Mouse (Mus musculus) T-helper 17 cell (primary cell): ENCODE data around the gene 1700008O03Rik.

Source experiments
- in situ Hi-C, 2 experiments: fragments of 300-600 bp; cut with MboI, MseI; formaldehyde crosslinking; loops; 1 replicate in 1 of 2; 2 replicates in 1 of 2; pipeline ENCODE4 v1.15.1; 2025; ENCODE audit warnings: high pct_unique_total_duplicates in 2 of 2

Gene 1700008O03Rik

GRCm38 (mm10) chr7:44385720-44386119 lies at the start of gene 1700008O03Rik:
TSS of gene 1700008O03Rik (minus strand) at chr7:44385820.
- in situ Hi-C loops, result no loop called here

DNA sequence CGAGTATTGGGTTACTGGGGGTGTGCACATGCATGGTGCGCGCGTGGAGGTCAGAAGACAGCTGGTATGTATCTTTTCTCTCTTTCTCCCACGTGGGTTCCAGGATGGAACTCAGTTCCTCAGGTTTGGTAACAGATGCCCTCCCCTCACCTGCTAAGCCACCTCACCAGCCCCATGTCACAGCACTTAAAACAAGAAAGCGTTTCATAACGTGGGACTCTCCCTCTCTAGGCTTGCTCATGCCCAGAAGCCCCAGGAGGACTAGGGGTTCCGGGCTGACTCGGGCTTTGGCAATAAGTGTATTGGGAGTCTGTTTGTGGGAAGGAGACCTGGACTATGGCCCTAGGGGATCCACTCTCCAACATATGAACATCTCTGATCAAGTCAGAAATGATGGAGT lies 48.5 kb upstream of the 1700008O03Rik start:
- in situ Hi-C loops, result no loop called here

DNA sequence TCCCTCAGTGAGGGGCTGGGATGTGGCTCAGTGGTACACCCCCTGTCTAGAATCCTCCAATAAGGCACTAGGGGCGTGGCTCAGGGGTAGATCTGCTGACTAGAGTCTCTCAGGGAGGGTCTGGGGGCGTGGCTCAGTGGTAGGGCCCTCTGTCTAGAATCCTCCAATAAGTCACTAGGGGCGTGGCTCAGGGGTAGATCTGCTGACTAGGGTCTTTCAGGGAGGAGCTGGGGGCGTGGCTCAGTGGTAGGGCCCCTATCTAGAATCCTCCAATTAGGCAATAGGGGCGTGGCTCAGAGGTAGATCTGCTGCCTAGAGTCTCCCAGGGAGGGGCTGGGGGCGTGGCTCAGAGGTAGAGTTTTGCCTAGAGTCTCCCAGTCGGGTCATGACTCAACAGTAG lies 47.8 kb upstream of the 1700008O03Rik start:
- in situ Hi-C loops, result no loop called here

DNA sequence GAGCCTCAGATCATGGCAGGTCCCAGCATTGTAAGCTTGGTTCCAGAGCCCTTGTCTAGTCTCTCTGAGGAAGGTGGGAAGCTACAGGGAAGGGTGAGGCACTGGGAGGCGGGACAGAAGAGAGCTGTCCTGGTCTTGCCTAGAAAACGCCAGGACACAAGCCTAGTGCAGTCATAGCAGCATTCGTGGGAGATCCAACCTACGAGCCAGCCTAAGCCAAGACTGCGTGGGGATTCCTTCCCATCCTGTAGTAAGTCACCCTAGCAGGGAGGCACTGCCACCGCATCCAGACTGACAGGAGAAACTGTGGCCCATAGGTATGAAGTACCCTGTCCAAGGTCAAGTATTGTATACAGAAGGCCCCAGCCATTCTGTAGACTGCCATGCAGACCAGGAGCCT lies 46.9 kb upstream of the 1700008O03Rik start:
- in situ Hi-C loops, result no loop called here

- in situ Hi-C loops, result no loop called here
Measured at GRCm38 (mm10) chr7:44429534-44430488, 44.2 kb upstream of the 1700008O03Rik start.

- in situ Hi-C loops, result no loop called here
Measured at GRCm38 (mm10) chr7:44428968-44429521, 43.4 kb upstream of the 1700008O03Rik start, which contains the start of gene Lrrc4b. TSS of gene Lrrc4b (plus strand) at chr7:44429018.

- in situ Hi-C loops, result no loop called here
Measured at GRCm38 (mm10) chr7:44428171-44428950, 42.7 kb upstream of the 1700008O03Rik start.

DNA sequence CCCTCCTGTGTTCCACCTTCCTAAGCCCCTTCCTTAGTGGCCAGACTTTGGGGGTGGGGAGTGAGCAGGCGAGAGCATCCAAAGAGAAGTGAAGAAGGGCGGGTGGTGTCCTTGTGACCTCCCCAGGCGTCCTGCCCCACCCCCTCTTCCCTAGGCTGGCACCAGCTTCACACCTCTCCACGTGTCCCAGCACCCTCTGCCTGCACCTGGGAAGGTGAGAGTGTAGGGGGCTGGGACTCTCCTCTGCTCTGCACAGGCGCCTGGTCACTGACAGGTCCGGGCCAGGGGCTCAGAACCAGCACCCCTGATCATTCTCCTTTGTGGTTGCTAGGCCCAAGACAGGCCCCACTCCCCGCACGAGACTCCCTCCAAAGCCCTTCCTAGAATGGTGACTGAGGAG lies 42.0 kb upstream of the 1700008O03Rik start:
- in situ Hi-C loops, result no loop called here

DNA sequence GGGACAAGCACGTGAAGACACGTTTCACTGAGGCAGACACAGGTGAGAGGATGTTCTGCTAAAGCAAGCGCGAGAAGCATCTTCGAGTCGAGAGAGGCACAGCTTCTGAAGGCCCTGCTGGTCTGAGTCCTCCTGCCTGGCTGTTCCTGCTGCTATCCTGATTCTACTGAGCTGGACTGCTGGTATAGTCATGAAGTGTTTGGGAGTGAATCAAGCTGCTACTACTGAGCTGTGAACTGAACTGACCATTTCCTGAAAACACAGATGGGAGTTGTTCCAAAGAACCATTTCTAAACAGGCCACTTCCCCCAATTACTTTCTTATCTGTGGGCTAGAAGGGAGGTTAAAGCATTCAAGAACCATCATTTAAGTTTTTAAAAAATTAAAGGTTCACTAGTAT lies 27.7 kb upstream of the 1700008O03Rik start:
- in situ Hi-C loops, result no loop called here

DNA sequence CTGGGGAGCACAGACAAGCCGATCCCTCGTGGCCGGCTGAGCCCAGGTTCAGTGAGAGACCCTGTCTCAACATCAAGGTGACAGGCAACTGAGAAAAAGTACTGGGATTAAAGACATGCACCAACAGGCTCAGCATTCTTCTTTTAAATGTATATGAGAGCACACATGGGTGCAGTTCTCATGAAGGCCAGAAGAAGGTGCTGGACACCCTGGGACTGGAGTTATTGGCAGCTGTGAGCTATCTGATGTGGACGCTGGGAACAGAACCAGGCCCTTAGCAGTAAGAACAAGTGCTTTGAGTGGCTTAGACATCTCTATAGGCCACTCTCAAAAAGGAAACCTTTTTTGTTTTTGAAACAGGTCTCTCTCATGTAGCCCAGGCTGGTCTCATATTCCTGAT lies 25.5 kb upstream of the 1700008O03Rik start:
- in situ Hi-C loops, result no loop called here

- in situ Hi-C loops, result loop anchor here in 1 of 2 experiments (10.0 kb wide), 1 partner anchor 1509 kb away; no protein-coding TSS in a partner anchor
Measured at GRCm38 (mm10) chr7:44406015-44406355, 20.4 kb upstream of the 1700008O03Rik start.

DNA sequence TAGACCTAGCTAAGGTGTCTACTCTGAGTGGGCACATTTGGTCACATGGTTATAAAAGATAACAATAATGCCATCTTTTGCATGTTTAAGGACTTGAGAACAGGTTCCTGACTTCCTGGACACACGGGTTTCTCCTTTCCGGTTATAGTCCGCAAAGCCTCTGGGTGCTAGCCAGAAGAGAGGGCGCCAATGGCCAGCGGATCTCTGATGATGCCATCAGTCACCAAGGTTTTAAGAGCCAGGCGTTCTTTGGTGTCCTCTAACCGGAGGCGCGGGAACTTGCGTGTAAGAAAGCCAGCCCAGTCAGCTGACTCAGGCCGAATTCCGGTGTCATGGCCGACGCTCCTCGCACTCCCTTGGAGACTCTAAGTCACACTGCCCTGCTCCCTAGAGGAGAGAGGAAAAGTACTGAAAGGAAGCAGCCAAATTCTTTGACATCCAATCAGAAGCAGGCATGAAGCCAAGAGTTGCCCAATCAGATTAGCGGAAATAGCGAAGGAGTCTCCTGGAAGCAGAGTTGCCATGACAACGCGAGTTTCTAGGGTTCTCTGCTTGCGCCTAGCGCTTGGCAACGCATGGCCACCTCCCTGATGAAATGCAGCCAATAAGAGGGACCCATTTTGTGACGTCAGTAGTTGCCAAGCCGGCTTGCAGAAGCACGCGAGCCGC lies 19.9 kb upstream of the 1700008O03Rik start:
- in situ Hi-C loops, result loop anchor here in 1 of 2 experiments (10.0 kb wide), 1 partner anchor 1509 kb away; no protein-coding TSS in a partner anchor

DNA sequence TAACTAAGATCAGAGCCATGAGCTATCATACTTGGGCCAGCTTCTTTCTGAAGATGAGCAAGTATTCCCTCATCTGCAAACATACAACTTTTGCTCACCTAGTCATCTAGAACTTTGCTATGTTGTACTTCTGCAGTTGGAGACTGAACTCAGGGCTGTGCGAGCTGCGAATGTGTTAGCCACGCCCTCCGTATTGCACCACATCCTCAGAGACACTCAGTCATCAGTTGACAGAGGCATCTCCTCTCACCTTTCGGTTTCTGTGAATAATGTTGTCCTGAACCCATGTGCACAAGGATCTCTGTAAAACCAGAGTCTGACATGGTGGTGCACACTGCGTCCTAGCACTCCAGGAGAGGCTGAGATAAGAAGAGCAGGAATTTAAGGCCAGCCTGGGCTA lies 16.1 kb upstream of the 1700008O03Rik start:
- in situ Hi-C loops, result loop anchor here (5.0 to 10.0 kb wide), 2 partner anchors 66 to 1513 kb away; partner anchors contain the start of genes Aspdh (in 2 of the 2) and Josd2 (in 2 of the 2)

GRCm38 (mm10) chr7:44398570-44398969 lies 12.9 kb upstream of the 1700008O03Rik start:
- in situ Hi-C loops, result no loop called here

- in situ Hi-C loops, result loop anchor here in 1 of 2 experiments (5.0 kb wide), 1 partner anchor 44 kb away; no protein-coding TSS in a partner anchor
Measured at GRCm38 (mm10) chr7:44393284-44393683, 7.7 kb upstream of the 1700008O03Rik start.

GRCm38 (mm10) chr7:44392341-44392740 lies 6.7 kb upstream of the 1700008O03Rik start:
- in situ Hi-C loops, result loop anchor here in 1 of 2 experiments (5.0 kb wide), 1 partner anchor 45 kb away; no protein-coding TSS in a partner anchor

- in situ Hi-C loops, result loop anchor here in 1 of 2 experiments (5.0 kb wide), 1 partner anchor 45 kb away; no protein-coding TSS in a partner anchor
Measured at GRCm38 (mm10) chr7:44391831-44392230, 6.2 kb upstream of the 1700008O03Rik start.

DNA sequence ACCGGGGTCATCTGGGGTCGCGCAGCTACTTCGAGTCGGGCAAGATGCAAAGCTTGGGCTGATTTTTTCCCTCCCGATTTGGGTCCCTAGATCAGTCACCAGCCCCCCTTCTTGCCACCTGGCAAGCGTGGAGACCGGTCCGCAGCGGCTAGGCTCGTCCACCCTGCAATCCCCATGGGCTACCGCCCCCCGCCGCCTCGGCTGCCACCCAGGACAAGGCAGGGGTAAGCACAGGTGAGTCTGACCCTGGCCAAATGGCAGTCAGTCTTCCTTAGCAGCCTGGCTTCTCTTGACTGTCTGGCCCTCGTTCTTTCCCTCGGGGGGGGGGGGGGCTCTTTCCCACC lies 932 bp downstream of the 1700008O03Rik start:
- in situ Hi-C loops, result no loop called here

GRCm38 (mm10) chr7:44383980-44384715 lies 1.5 kb downstream of the 1700008O03Rik start, which contains the start of gene Syt3:
TSS of gene Syt3 (plus strand) at chr7:44384102.
- in situ Hi-C loops, result no loop called here

DNA sequence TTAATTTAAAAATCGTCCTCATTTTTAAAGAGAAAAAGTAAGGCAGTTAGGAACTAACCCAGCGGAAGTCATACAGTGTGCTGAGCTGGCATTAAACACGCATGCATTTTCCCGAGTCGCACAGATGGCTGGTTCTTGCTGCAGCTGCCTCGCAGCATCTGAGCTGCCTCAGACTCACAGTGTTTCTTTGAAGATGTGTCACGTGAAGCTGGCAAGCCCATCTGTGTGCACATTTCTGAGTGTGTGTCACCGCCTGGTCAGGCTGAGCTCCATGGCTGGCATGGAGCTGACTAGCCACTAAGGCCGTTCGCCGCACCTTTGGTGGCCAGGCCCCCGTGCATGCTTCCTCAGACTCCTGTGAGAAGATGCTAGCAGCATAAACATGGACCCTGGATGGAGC lies 3.1 kb downstream of the 1700008O03Rik start:
- in situ Hi-C loops, result no loop called here
